Mouse (Mus musculus) right cerebral cortex, adult 18-20 months (tissue): ENCODE measurements at regions not wholly inside any gene's neighbourhood (a gene's known extent, or its start where the extent isn't known, plus 50 kb on each side); places are given as distances from the start of the nearest gene placed in this dataset.

Experiments
- DNase-seq: peaks from one replicate; pipeline ENCODE4 v3.0.0; 2022; ENCODE audit warnings: mixed read lengths

GRCm38 (mm10) chr2:144895254-144895653 lies 71.8 kb downstream of the Scp2d1 start:
- DNase-seq: no peak

GRCm38 (mm10) chr2:144896430-144896829 lies 73.0 kb downstream of the Scp2d1 start:
- DNase-seq: peak; percentile 2

- DNase-seq: no peak
These were observed 83.3 kb downstream of the Scp2d1 start for GRCm38 (mm10) chr2:144906786-144907185.

- DNase-seq: no peak
These were observed 122.4 kb downstream of the Scp2d1 start for GRCm38 (mm10) chr2:144945840-144946239.

- DNase-seq: no peak
These were observed 123.0 kb downstream of the Scp2d1 start for GRCm38 (mm10) chr2:144946468-144946867.

- no peak for DNase-seq
These were observed 125.8 kb downstream of the Scp2d1 start for GRCm38 (mm10) chr2:144949232-144949631.
